Mouse (Mus musculus) stomach, embryonic 14.5 days (tissue): ENCODE results near the gene 4930470P17Rik. TPM values are rescaled to one million over a fixed set of nuclear protein-coding genes. Genes with fewer than 3 reads are reported as not detected.

Experiments
- ATAC-seq: fragments of 200-750 bp; cut with Nextera tagmentation; 2 replicates; pipeline ENCODE4 v1.8.0; 2017; ENCODE audit warnings: low read depth, moderate TSS enrichment; ENCODE audit not compliant: insufficient number of reproducible peaks, insufficient read depth, low FRiP score
- H3K27ac ChIP-seq: fragments of 300-500 bp; sonication (generic); 2 replicates; pipeline ENCODE4 v1.5.1; 2014; ENCODE audit warnings: mild to moderate bottlenecking, low read length, moderate library complexity, mixed read lengths
- H3K27me3 ChIP-seq: fragments of 300-500 bp; sonication (generic); 2 replicates; pipeline ENCODE4 v1.6.1; 2014; ENCODE audit warnings: low read length, control low read depth, mixed read lengths; ENCODE audit not compliant: control insufficient read depth, insufficient read depth
- H3K36me3 ChIP-seq: fragments of 300-500 bp; sonication (generic); 2 replicates; pipeline ENCODE4 v1.6.1; 2014; ENCODE audit warnings: mild to moderate bottlenecking, control low read depth, low read length, moderate library complexity, mixed read lengths; ENCODE audit not compliant: control insufficient read depth, insufficient read depth
- H3K4me1 ChIP-seq: fragments of 300-500 bp; sonication (generic); 2 replicates; pipeline ENCODE4 v1.6.1; 2014; ENCODE audit warnings: low read length, control low read depth, mixed read lengths; ENCODE audit not compliant: control insufficient read depth, insufficient read depth
- H3K4me2 ChIP-seq: fragments of 300-500 bp; sonication (generic); replicated peaks from 2 replicates; pipeline ENCODE4 v1.6.1; 2014; ENCODE audit warnings: low read depth, low read length, control low read depth
- H3K4me3 ChIP-seq: fragments of 300-500 bp; sonication (generic); 2 replicates; pipeline ENCODE4 v1.5.1; 2014; ENCODE audit warnings: low read depth, low read length, control low read depth
- H3K9ac ChIP-seq: fragments of 300-500 bp; sonication (generic); replicated peaks from 2 replicates; pipeline ENCODE4 v1.6.1; 2014; ENCODE audit warnings: low read depth, mild to moderate bottlenecking, control low read depth, low read length, moderate library complexity, mixed read lengths
- H3K9me3 ChIP-seq: fragments of 300-500 bp; sonication (generic); 2 replicates; pipeline ENCODE4 v1.6.1; 2016; ENCODE audit warnings: low read depth, low read length, control low read depth; ENCODE audit not compliant: control insufficient read depth
- WGBS: fragments of 180-500 bp; shearing (Covaris S2); extraction: QIAGEN DNeasy Blood & Tissue Kit; methylation state at CpG from one replicate; pipeline ENCODE4 v1.1.7; 2014; 5-methylcytosine and 5-hydroxymethylcytosine counted together
- polyA plus RNA-seq: library from polyadenylated mRNA; unstranded; fragments of >200 nt; fragmentation: Nextera tagmentation; extraction: Ambion mirVana; gene quantifications from 2 replicates; pipeline ENCODE4 v1.2.1, GENCODE M21; 2014

The 4930470P17Rik gene
- polyA plus RNA-seq, 1 experiment from 2014 or later: not detected

DNA sequence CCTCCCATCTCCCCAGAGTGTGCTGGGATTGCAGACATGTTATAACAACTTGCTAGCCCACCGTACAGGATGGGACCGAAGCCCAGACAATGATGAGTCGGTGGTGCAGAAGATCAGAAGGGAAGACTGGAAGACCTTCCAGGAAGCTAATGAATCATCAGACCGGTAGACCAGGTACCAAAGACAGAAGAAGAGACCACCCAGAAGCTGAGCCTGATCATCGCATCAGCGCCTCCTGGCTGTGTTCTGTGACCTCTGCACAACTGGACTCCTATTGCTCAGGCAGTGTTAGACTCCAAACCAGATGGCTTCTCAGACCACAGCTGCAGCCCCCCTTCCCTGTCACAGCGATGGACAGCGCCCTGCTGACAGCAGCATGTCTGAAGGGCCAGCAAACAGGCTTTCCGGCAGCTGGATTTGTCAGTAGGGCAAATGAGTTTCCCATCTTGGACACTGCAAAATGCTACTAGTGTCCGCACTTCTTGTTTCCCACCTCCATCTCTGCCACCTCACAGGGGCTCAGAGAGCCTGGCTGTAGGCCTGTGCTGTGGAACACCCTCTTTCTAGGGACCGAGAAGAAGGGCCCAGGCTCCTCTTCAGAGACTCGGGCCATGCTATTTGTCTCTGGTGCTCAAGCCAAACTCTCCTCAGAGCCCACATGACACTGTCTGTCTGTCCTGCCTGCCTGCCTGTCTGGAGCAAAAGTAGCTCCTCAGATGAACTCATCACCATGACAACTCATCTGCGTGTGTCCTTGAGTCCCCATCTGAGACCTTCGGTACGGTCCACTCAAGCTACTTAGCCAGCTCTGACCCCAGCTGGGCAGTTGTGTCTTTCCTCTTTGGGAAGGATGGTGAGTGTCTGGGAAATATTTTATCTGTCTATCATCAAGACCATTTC lies 37.6 kb downstream of the 4930470P17Rik start:
- Histone ChIP-seq H3K36me3 (no peaks in the 10 kb centered on the region), H3K9me3 (no peaks in the 10 kb centered on the region), H3K4me3 (no peak overlapping the region), H3K4me1 (no peaks in the 10 kb centered on the region), H3K9ac (no peak overlapping the region), H3K4me2 (no peak overlapping the region), H3K27me3 (no peaks in the 10 kb centered on the region), H3K27ac (no peak overlapping the region)
- 75% methylated on average over 15 of the region's 15 CpGs for WGBS
- no peak for ATAC-seq

- WGBS: 64% methylated on average over 7 of the region's 7 CpGs
- Histone ChIP-seq H3K9me3 (no peaks in the 10 kb centered on the region), H3K4me3 (no peak overlapping the region), H3K27ac (no peak overlapping the region), H3K4me1 (peaks cover 3% of the 10 kb centered on the region; the same call in 1 of the 2 replicates), H3K4me2 (no peak overlapping the region), H3K36me3 (no peaks in the 10 kb centered on the region), H3K9ac (no peak overlapping the region), H3K27me3 (no peaks in the 10 kb centered on the region)
- ATAC-seq: no peak
Measured at GRCm38 (mm10) chr2:170552088-170552487, 49.7 kb downstream of the 4930470P17Rik start.

DNA sequence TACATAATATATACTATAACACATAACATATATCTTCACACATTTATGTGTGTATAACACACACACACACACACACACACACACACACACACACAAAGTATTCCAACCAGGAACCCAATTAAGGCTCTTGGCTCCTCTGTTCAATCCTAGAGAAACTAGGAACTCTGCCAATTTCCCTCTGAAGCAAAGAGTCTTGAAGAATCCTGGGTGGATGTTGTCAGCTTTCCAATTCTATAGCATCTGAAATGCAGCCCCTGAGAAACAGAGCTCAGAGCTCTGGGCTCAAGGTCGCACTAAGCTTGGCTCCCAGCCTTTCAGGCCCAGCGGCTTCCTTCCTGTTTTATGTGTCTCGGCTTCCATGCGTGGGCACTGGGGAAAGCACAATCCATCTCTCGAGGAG lies 51.6 kb downstream of the 4930470P17Rik start:
- H3K27me3 ChIP-seq: no peaks in the 10 kb centered on the region
- no peak overlapping the region for H3K4me2 ChIP-seq
- H3K27ac ChIP-seq: peak overlapping the region; percentile 56; the same call in 1 of the 2 replicates
- 17% methylated on average over 5 of the region's 5 CpGs for WGBS
- no peaks in the 10 kb centered on the region for H3K36me3 ChIP-seq
- H3K4me1 ChIP-seq: peaks cover 3% of the 10 kb centered on the region; the same call in 1 of the 2 replicates
- peak; percentile 78; the same call in 1 of the 2 replicates for ATAC-seq
- H3K4me3 ChIP-seq: no peak overlapping the region
- H3K9me3 ChIP-seq: no peaks in the 10 kb centered on the region
- no peak overlapping the region for H3K9ac ChIP-seq

DNA sequence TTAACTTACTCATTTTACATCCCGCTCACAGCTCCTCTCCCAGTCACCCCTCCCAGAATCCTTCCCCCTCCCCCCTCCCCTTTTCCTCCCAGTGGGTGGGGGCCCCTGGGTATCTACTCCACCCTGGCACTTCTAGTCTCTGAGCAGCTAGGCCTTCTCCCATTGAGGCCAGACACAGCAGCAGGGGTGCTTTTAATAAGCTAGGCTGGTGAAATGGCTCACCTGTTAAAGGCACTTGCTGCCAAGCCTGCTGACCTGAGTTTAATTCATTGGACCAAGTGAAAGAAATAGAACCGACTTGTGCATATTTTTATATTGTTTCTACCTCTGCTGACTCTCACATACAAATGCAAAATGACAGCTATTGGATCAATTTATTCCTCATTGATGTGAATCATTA lies 52.7 kb downstream of the 4930470P17Rik start:
- Histone ChIP-seq H3K4me2 (no peak overlapping the region), H3K27me3 (no peaks in the 10 kb centered on the region), H3K27ac (no peak overlapping the region), H3K36me3 (no peaks in the 10 kb centered on the region), H3K9me3 (no peaks in the 10 kb centered on the region), H3K4me3 (no peak overlapping the region), H3K4me1 (peaks cover 3% of the 10 kb centered on the region; the same call in 1 of the 2 replicates), H3K9ac (no peak overlapping the region)
- 68% methylated on average over 2 of the region's 2 CpGs for WGBS
- no peak for ATAC-seq

DNA sequence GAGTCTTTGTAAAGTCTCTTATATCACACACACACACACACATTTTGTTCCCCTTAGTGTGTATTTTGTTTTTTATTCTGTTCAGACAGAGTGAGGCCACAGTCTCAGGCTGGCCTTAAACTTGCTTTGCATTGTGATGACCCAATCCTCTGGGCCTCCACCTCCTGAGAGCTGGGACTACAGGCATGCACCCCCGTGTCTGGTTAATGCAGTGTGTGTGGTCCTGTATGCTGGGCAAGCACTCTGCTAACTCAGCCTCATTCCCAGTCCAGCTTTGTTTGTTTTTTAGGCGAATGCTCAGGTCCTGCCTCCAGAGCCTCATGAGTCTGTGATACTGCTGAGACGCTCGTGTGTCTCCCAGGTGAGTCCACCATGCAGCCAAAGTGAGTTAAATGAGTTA lies 53.8 kb downstream of the 4930470P17Rik start:
- no peaks in the 10 kb centered on the region for H3K36me3 ChIP-seq
- no peak overlapping the region for H3K4me3 ChIP-seq
- H3K9me3 ChIP-seq: no peaks in the 10 kb centered on the region
- peaks cover 3% of the 10 kb centered on the region; the same call in 1 of the 2 replicates for H3K4me1 ChIP-seq
- no peak overlapping the region for H3K9ac ChIP-seq
- no peak overlapping the region for H3K27ac ChIP-seq
- 41% methylated on average over 4 of the region's 4 CpGs for WGBS
- H3K4me2 ChIP-seq: no peak overlapping the region
- no peaks in the 10 kb centered on the region for H3K27me3 ChIP-seq
- no peak for ATAC-seq

DNA sequence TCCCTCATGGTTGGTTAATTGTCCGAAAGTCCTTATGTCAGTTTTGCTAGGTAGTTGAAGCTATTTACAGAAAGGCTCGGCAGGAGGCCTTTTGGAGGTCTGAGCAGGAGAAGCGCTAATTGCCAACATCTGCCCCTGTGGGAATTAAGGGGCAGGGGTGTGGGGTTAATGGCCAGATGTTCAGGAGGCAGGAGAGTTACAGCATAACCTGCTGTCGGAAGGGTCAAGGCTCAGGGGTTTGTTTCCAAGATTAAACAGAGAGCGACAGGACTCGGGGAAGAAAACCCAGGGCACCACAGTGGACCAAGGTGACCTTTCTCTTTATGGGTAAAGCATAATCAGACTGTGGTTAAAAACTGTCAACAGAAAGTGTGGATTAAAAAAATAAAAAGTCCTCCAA lies 54.3 kb downstream of the 4930470P17Rik start:
- no peaks in the 10 kb centered on the region for H3K9me3 ChIP-seq
- no peaks in the 10 kb centered on the region for H3K27me3 ChIP-seq
- H3K4me3 ChIP-seq: no peak overlapping the region
- no peak for ATAC-seq
- H3K4me1 ChIP-seq: peaks cover 3% of the 10 kb centered on the region; the same call in 1 of the 2 replicates
- no peak overlapping the region for H3K27ac ChIP-seq
- 36% methylated on average over 6 of the region's 6 CpGs for WGBS
- no peak overlapping the region for H3K9ac ChIP-seq
- H3K4me2 ChIP-seq: no peak overlapping the region
- H3K36me3 ChIP-seq: no peaks in the 10 kb centered on the region

GRCm38 (mm10) chr2:170545745-170546144 lies 56.1 kb downstream of the 4930470P17Rik start:
- no peak overlapping the region for H3K4me3 ChIP-seq
- peaks cover 1% of the 10 kb centered on the region; the same call in 1 of the 2 replicates for H3K4me1 ChIP-seq
- no peak overlapping the region for H3K4me2 ChIP-seq
- no peaks in the 10 kb centered on the region for H3K9me3 ChIP-seq
- H3K9ac ChIP-seq: no peak overlapping the region
- H3K27ac ChIP-seq: no peak overlapping the region
- 35% methylated on average over 4 of the region's 4 CpGs for WGBS
- no peaks in the 10 kb centered on the region for H3K36me3 ChIP-seq
- no peak for ATAC-seq
- H3K27me3 ChIP-seq: no peaks in the 10 kb centered on the region

DNA sequence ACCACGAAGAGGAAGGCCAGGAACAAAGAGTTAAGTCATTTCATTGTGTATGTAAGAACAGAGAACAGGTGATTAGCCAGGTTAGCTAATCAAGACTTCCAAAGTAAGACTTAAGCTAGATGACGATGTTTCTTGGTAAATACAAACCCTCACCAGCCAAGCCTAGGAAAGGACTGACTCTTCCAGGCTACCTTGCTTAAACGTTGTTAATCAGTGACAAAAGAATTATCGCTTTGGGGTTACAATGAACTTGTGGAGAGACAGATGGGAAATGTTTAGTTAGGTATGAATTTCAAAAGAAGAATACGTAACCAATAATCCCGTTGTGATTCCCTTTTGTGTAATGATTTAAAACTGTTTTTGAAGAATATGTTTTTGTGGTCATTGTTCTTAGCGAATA lies 56.9 kb downstream of the 4930470P17Rik start:
- Histone ChIP-seq H3K9ac (no peak overlapping the region), H3K27me3 (no peaks in the 10 kb centered on the region), H3K27ac (no peak overlapping the region), H3K4me2 (no peak overlapping the region), H3K36me3 (no peaks in the 10 kb centered on the region), H3K4me3 (no peak overlapping the region), H3K4me1 (no peaks in the 10 kb centered on the region), H3K9me3 (no peaks in the 10 kb centered on the region)
- WGBS: 70% methylated on average over 7 of the region's 7 CpGs
- ATAC-seq: no peak
